Mouse (Mus musculus) neural tube, embryonic 11.5 days (tissue): Measurements from ENCODE around the gene Endov. TPM values are rescaled to one million over a fixed set of nuclear protein-coding genes. Genes with fewer than 3 reads are reported as not detected.

Source experiments
- ATAC-seq: fragments of 200-750 bp; cut with Nextera tagmentation; 2 replicates; pipeline ENCODE4 v1.8.0; 2017; ENCODE audit warnings: moderate number of reproducible peaks, mild to moderate bottlenecking, moderate TSS enrichment, moderate library complexity; ENCODE audit not compliant: insufficient read depth, low FRiP score, low TSS enrichment
- DNase-seq: peaks from one replicate; pipeline ENCODE4 v3.0.0-alpha.2; 2015; ENCODE audit warnings: low spot score
- H3K27ac ChIP-seq: fragments of 300-500 bp; sonication (generic); 2 replicates; pipeline ENCODE4 v1.5.1; 2014; ENCODE audit warnings: low read depth, mild to moderate bottlenecking, low read length
- H3K27me3 ChIP-seq: fragments of 300-500 bp; sonication (generic); 2 replicates; pipeline ENCODE4 v1.6.1; 2014; ENCODE audit warnings: mild to moderate bottlenecking, low read length, mixed read lengths; ENCODE audit not compliant: control insufficient read depth, insufficient read depth
- H3K36me3 ChIP-seq: fragments of 300-500 bp; sonication (generic); 2 replicates; pipeline ENCODE4 v1.6.1; 2014; ENCODE audit warnings: mild to moderate bottlenecking, low read length, moderate library complexity, mixed read lengths; ENCODE audit not compliant: control insufficient read depth, insufficient read depth
- H3K4me1 ChIP-seq: fragments of 300-500 bp; sonication (generic); 2 replicates; pipeline ENCODE4 v1.6.1; 2014; ENCODE audit warnings: low read length, mixed read lengths; ENCODE audit not compliant: control insufficient read depth, insufficient read depth
- H3K4me2 ChIP-seq: fragments of 300-500 bp; sonication (generic); 2 replicates; pipeline ENCODE4 v1.6.1; 2014; ENCODE audit warnings: low read depth, mild to moderate bottlenecking, moderate library complexity
- H3K4me3 ChIP-seq: fragments of 300-500 bp; sonication (generic); 2 replicates; pipeline ENCODE4 v1.5.1; 2014; ENCODE audit warnings: low read depth, low read length
- H3K9ac ChIP-seq: fragments of 300-500 bp; sonication (generic); 2 replicates; pipeline ENCODE4 v1.6.1; 2014; ENCODE audit warnings: mild to moderate bottlenecking, low read length
- H3K9me3 ChIP-seq: fragments of 300-500 bp; sonication (generic); 2 replicates; pipeline ENCODE4 v1.6.1; 2016; ENCODE audit warnings: low read length; ENCODE audit not compliant: control insufficient read depth
- whole genome bisulfite sequencing: fragments of 180-500 bp; shearing (Covaris S2); extraction: QIAGEN DNeasy Blood & Tissue Kit; methylation state at CpG from one replicate; pipeline ENCODE4 v1.1.7; 2014; 5-methylcytosine and 5-hydroxymethylcytosine counted together
- polyA plus RNA-seq: library from polyadenylated mRNA; unstranded; fragments of >200 nt; fragmentation: Nextera tagmentation; extraction: Ambion mirVana; gene quantifications from 2 replicates; pipeline ENCODE4 v1.2.1, GENCODE M21; 2014

Endov gene
- polyA plus RNA-seq, 1 experiment from 2014 or later, result 18.1 TPM

GRCm38 (mm10) chr11:119497451-119497850 lies 6.3 kb downstream of the Endov start:
- ATAC-seq (no peak), DNase-seq (no peak)
- Histone ChIP-seq H3K4me1 (peaks cover 6% of the 10 kb centered on the region), H3K27ac (no peak overlapping the region), H3K36me3 (peaks cover 5% of the 10 kb centered on the region; the same call in 1 of the 2 replicates), H3K4me3 (no peak overlapping the region), H3K4me2 (no peak overlapping the region), H3K9ac (no peak overlapping the region), H3K9me3 (no peaks in the 10 kb centered on the region), H3K27me3 (no peaks in the 10 kb centered on the region)
- WGBS, result 73% methylated on average over 4 of the region's 4 CpGs

GRCm38 (mm10) chr11:119499297-119499696 lies 8.2 kb downstream of the Endov start:
- H3K4me3 ChIP-seq, result no peak overlapping the region
- H3K9ac ChIP-seq, result no peak overlapping the region
- WGBS, result 89% methylated on average over 4 of the region's 4 CpGs
- no peaks in the 10 kb centered on the region for H3K9me3 ChIP-seq
- no peaks in the 10 kb centered on the region for H3K4me1 ChIP-seq
- DNase-seq (no peak), ATAC-seq (no peak)
- H3K27ac ChIP-seq, result no peak overlapping the region
- H3K36me3 ChIP-seq, result peaks cover 6% of the 10 kb centered on the region; the same call in 1 of the 2 replicates
- no peak overlapping the region for H3K4me2 ChIP-seq
- H3K27me3 ChIP-seq, result no peaks in the 10 kb centered on the region

- H3K4me3 ChIP-seq, result no peak overlapping the region
- no peak overlapping the region for H3K9ac ChIP-seq
- no peak overlapping the region for H3K4me2 ChIP-seq
- no peak overlapping the region for H3K27ac ChIP-seq
- no peaks in the 10 kb centered on the region for H3K9me3 ChIP-seq
- H3K36me3 ChIP-seq, result peaks cover 6% of the 10 kb centered on the region; the same call in 1 of the 2 replicates
- ATAC-seq (no peak), DNase-seq (no peak)
- no peaks in the 10 kb centered on the region for H3K4me1 ChIP-seq
- H3K27me3 ChIP-seq, result no peaks in the 10 kb centered on the region
- 81% methylated on average over 2 of the region's 2 CpGs for WGBS
These were observed 8.9 kb downstream of the Endov start for GRCm38 (mm10) chr11:119500011-119500410.

GRCm38 (mm10) chr11:119503675-119504074 lies 12.5 kb downstream of the Endov start:
- Histone ChIP-seq H3K4me1 (no peaks in the 10 kb centered on the region; the same call in 1 of the 2 replicates), H3K9me3 (no peaks in the 10 kb centered on the region), H3K4me3 (no peak overlapping the region), H3K36me3 (peaks cover 6% of the 10 kb centered on the region; the same call in 1 of the 2 replicates), H3K4me2 (no peak overlapping the region), H3K27ac (no peak overlapping the region), H3K27me3 (no peaks in the 10 kb centered on the region), H3K9ac (no peak overlapping the region)
- DNase-seq, result peak; percentile 82
- ATAC-seq, result peak; percentile 61

- DNase-seq (no peak), ATAC-seq (no peak)
- no peak overlapping the region for H3K4me3 ChIP-seq
- no peaks in the 10 kb centered on the region for H3K27me3 ChIP-seq
- no peak overlapping the region for H3K4me2 ChIP-seq
- H3K36me3 ChIP-seq, result peaks cover 4% of the 10 kb centered on the region; the same call in 1 of the 2 replicates
- H3K27ac ChIP-seq, result no peak overlapping the region
- WGBS, result 91% methylated on average over 4 of the region's 4 CpGs
- H3K9me3 ChIP-seq, result no peaks in the 10 kb centered on the region
- H3K4me1 ChIP-seq, result peaks cover 12% of the 10 kb centered on the region; the same call in 1 of the 2 replicates
- no peak overlapping the region for H3K9ac ChIP-seq
These were observed 15.2 kb downstream of the Endov start for GRCm38 (mm10) chr11:119506386-119506785.

GRCm38 (mm10) chr11:119507772-119508171 lies 16.6 kb downstream of the Endov start:
- WGBS, result 90% methylated on average over 8 of the region's 8 CpGs
- H3K9me3 ChIP-seq, result no peaks in the 10 kb centered on the region
- no peaks in the 10 kb centered on the region for H3K27me3 ChIP-seq
- ATAC-seq (no peak), DNase-seq (no peak)
- H3K36me3 ChIP-seq, result no peaks in the 10 kb centered on the region; the same call in 1 of the 2 replicates
- H3K4me3 ChIP-seq, result no peak overlapping the region
- no peak overlapping the region for H3K4me2 ChIP-seq
- peaks cover 13% of the 10 kb centered on the region; the same call in 1 of the 2 replicates for H3K4me1 ChIP-seq
- H3K27ac ChIP-seq, result no peak overlapping the region
- H3K9ac ChIP-seq, result no peak overlapping the region

GRCm38 (mm10) chr11:119509165-119509776 lies 18.1 kb downstream of the Endov start:
- peak; percentile 67 for ATAC-seq
- Histone ChIP-seq H3K9ac (no peak overlapping the region), H3K4me1 (peaks cover 16% of the 10 kb centered on the region; the same call in 1 of the 2 replicates)

GRCm38 (mm10) chr11:119513038-119513659 lies 22.0 kb downstream of the Endov start:
- H3K4me3 ChIP-seq, result no peak overlapping the region
- no peaks in the 10 kb centered on the region for H3K9me3 ChIP-seq
- WGBS, result 54% methylated on average over 9 of the region's 9 CpGs
- no peak overlapping the region for H3K27ac ChIP-seq
- H3K27me3 ChIP-seq, result 0 out of 2 replicates have a peak, but pooled peaks cover 3% of the 10 kb centered on the region
- no peaks in the 10 kb centered on the region for H3K36me3 ChIP-seq
- H3K4me2 ChIP-seq, result no peak overlapping the region
- no peak overlapping the region for H3K9ac ChIP-seq
- peaks cover 20% of the 10 kb centered on the region; the same call in 1 of the 2 replicates for H3K4me1 ChIP-seq
- DNase-seq (no peak), ATAC-seq (no peak)

More at GRCm38 (mm10) chr11:119509165-119509776, 18.1 kb downstream of the Endov start:
- Histone ChIP-seq H3K4me2 (no peak overlapping the region; the same call in 1 of the 2 replicates), H3K4me3 (no peak overlapping the region), H3K36me3 (no peaks in the 10 kb centered on the region; the same call in 1 of the 2 replicates), H3K27me3 (no peaks in the 10 kb centered on the region), H3K27ac (peak overlapping the region; percentile 69; the same call in 1 of the 2 replicates), H3K9me3 (no peaks in the 10 kb centered on the region)
- WGBS, result 45% methylated on average over 5 of the region's 5 CpGs
- peak; percentile 63 for DNase-seq
